Comparison of ENCODE assay signal across 25 mouse cellular contexts in the genomic region with DNA sequence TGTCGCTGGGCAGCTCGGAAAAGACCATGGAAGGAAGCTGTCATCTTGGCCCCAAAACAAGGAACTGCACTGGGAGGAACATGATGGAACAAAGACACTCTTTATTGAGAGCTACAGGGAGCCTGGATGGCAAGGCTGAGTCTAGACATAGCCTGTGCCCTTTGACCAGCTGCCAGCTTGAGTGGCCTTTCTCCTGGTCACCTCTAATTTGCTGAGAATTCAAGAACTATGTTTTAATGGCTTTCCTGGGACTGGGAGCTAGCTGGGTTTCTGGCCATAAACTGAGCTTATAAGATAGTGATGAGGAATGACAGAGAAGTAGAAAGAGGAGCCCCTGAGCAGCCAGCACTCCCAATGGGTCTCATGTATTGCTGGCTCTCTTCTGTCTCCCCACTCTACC. TPM values are rescaled to one million over a fixed set of nuclear protein-coding genes. Genes with fewer than 3 reads are reported as not detected.
DNase-seq lines count a peak whose midpoint lies in the region; TF ChIP-seq lines count a peak whose summit lies in the region.
"Had no signal": no experiment of that assay in that cellular context is flagged by ENCODE, and none has a peak within 500 bp of the region (broad histone marks: within the 10 kb centered on the region; RNA-seq: fewer than 3 reads in every experiment).

No protein-coding gene starts in this region.

- no peak overlapping the region for H3K4me3 ChIP-seq in kidney, adult 2 months (ENCODE audit: insufficient read depth, low read depth, low read length)
- H3K4me3 ChIP-seq in liver, adult 2 months (ENCODE audit: insufficient read depth, low read depth, low read length): no peak overlapping the region
- peak overlapping the region; percentile 34 for H3K4me3 ChIP-seq in small intestine, adult 2 months (ENCODE audit: low read depth, low read length)
- no peak overlapping the region for H3K4me3 ChIP-seq in embryonic facial prominence, embryonic 10.5 days
- H3K4me3 ChIP-seq: embryonic facial prominence, embryonic 15.5 days; erythroblast, embryonic 14.5 days; forebrain, embryonic 15.5 days; heart, embryonic 13.5 days; hindbrain, embryonic 12.5 days had no signal

- no peak for TF ChIP-seq CTCF in kidney, adult 2 months (conservative IDR thresholded peaks at IDR 0.05; ENCODE audit: insufficient read depth, insufficient read length, low read depth, low read length)
- TF ChIP-seq CTCF in liver, adult 2 months (IDR thresholded peaks at IDR 0.05; ENCODE audit: low read depth, low read length): no peak
- TF ChIP-seq CTCF in small intestine, adult 2 months (IDR thresholded peaks at IDR 0.05; ENCODE audit: extremely low read depth, insufficient read length, insufficient replicate concordance, low read depth, low read length): no peak

- WGBS in kidney, adult 2 months: 70% methylated on average over 2 of the region's 2 CpGs
- 85% methylated on average over 2 of the region's 2 CpGs for WGBS in liver, adult 2 months
- 26% methylated on average over 2 of the region's 2 CpGs for WGBS in small intestine, adult 2 months
- WGBS in embryonic facial prominence, embryonic 10.5 days: 52% methylated on average over 2 of the region's 2 CpGs

- H3K79me2 ChIP-seq in liver, adult 2 months (ENCODE audit: control insufficient read depth, insufficient read depth, low read length): peaks cover 8% of the 10 kb centered on the region; the same call in 1 of the 2 replicates

- H3K9ac ChIP-seq in liver, adult 2 months (ENCODE audit: low read depth, low read length): peak overlapping the region; percentile 38; the same call in 1 of the 2 replicates
- H3K9ac ChIP-seq: embryonic facial prominence, embryonic 15.5 days; forebrain, embryonic 15.5 days; heart, embryonic 13.5 days; hindbrain, embryonic 12.5 days had no signal

- peaks cover 3% of the 10 kb centered on the region for H3K36me3 ChIP-seq in kidney, adult 2 months (ENCODE audit: control insufficient read depth, insufficient read depth, low read length)
- H3K36me3 ChIP-seq in liver, adult 2 months (ENCODE audit: control insufficient read depth, insufficient read depth, low read length): no peaks in the 10 kb centered on the region
- H3K36me3 ChIP-seq in small intestine, adult 2 months (ENCODE audit: control insufficient read depth, insufficient read depth, low read length): peaks cover 31% of the 10 kb centered on the region
- H3K36me3 ChIP-seq in embryonic facial prominence, embryonic 10.5 days (replicated peaks): no peaks in the 10 kb centered on the region
- H3K36me3 ChIP-seq: embryonic facial prominence, embryonic 15.5 days; forebrain, embryonic 15.5 days; heart, embryonic 13.5 days; hindbrain, embryonic 12.5 days had no signal

- no peak for TF ChIP-seq POLR2A in kidney, adult 2 months (IDR thresholded peaks at IDR 0.05; ENCODE audit: low read depth, low read length)
- no peak for TF ChIP-seq POLR2A in liver, adult 2 months (IDR thresholded peaks at IDR 0.05; ENCODE audit: extremely low read depth, insufficient read depth, low read length)
- no peak for TF ChIP-seq POLR2A in small intestine, adult 2 months (IDR thresholded peaks at IDR 0.05; ENCODE audit: low read depth, low read length)

- peaks cover 37% of the 10 kb centered on the region for H3K4me1 ChIP-seq in kidney, adult 2 months (ENCODE audit: control insufficient read depth, insufficient read depth, low read length)
- H3K4me1 ChIP-seq in liver, adult 2 months (ENCODE audit: control insufficient read depth, insufficient read depth, low read length): peaks cover 37% of the 10 kb centered on the region
- peaks cover 29% of the 10 kb centered on the region for H3K4me1 ChIP-seq in small intestine, adult 2 months (ENCODE audit: control insufficient read depth, insufficient read depth, insufficient read length, low read length)
- peaks cover 29% of the 10 kb centered on the region for H3K4me1 ChIP-seq in embryonic facial prominence, embryonic 10.5 days
- H3K4me1 ChIP-seq: forebrain, embryonic 15.5 days had no signal

- peak; percentile 67 for DNase-seq in kidney, adult 2 months
- DNase-seq in kidney, adult 18-20 months: no peak
- DNase-seq in liver, adult 2 months (ENCODE audit: extremely low read depth, low read depth, low spot score): peak; percentile 52
- DNase-seq in liver (no peak), adipocyte (ENCODE audit: low spot score) (peak; percentile 34)
- no peak for DNase-seq in lung, adult 18-20 months
- no peak for DNase-seq in embryonic facial prominence, embryonic 10.5 days (ENCODE audit: low spot score)
- DNase-seq: adrenal gland, adult 2 months; adrenal gland, postnatal 25 days; cerebellum, adult 18-20 months; cerebellum, adult 9-11 months; cerebellum, postnatal 36 days; gastrocnemius, postnatal 36 days; heart, adult 11 months; heart, postnatal 36 days had no signal

- peak overlapping the region; percentile 81 for H3K27ac ChIP-seq in kidney, adult 2 months (ENCODE audit: insufficient read depth, low read depth, low read length)
- H3K27ac ChIP-seq in liver, adult 2 months (replicated peaks; ENCODE audit: insufficient read depth, low read depth, low read length): peak overlapping the region; percentile 94
- H3K27ac ChIP-seq in small intestine, adult 2 months (ENCODE audit: insufficient read depth, low read depth, low read length): peak overlapping the region; percentile 98
- H3K27ac ChIP-seq in embryonic facial prominence, embryonic 10.5 days (replicated peaks): no peak overlapping the region
- H3K27ac ChIP-seq: embryonic facial prominence, embryonic 15.5 days; forebrain, embryonic 15.5 days; heart, embryonic 13.5 days; hindbrain, embryonic 12.5 days had no signal

- no peaks in the 10 kb centered on the region for H3K9me3 ChIP-seq in embryonic facial prominence, embryonic 10.5 days
- H3K9me3 ChIP-seq: embryonic facial prominence, embryonic 15.5 days; forebrain, embryonic 15.5 days; heart, embryonic 13.5 days; hindbrain, embryonic 12.5 days had no signal

- no peaks in the 10 kb centered on the region for H3K27me3 ChIP-seq in kidney, adult 2 months (replicated peaks; ENCODE audit: control insufficient read depth, insufficient read depth, low read length)
- H3K27me3 ChIP-seq in liver, adult 2 months (ENCODE audit: control insufficient read depth, insufficient read depth, low read length): no peaks in the 10 kb centered on the region
- no peaks in the 10 kb centered on the region for H3K27me3 ChIP-seq in small intestine, adult 2 months (ENCODE audit: control insufficient read depth, insufficient read depth, low read length)
- H3K27me3 ChIP-seq in embryonic facial prominence, embryonic 10.5 days (replicated peaks; ENCODE audit: low read depth, poor library complexity, severe bottlenecking): peaks cover 36% of the 10 kb centered on the region
- H3K27me3 ChIP-seq: embryonic facial prominence, embryonic 15.5 days; forebrain, embryonic 15.5 days; Patski had no signal

RNA-seq across cellular contexts. Expression of gene Eps8l2, which starts 4.5 kb away (rescaled TPM):
- polyA plus RNA-seq in kidney, adult 2 months (2012; rRNA removed): 245 and 297 TPM in 2 replicates
- 17.4 and 38.5 TPM in 2 replicates for total RNA-seq in liver, adult 2 months (2014; rRNA removed)
- polyA plus RNA-seq in liver, adult 2 months (2012; rRNA removed): 80.9 and 117 TPM in 2 replicates
- 279 and 528 TPM in 2 replicates for polyA plus RNA-seq in small intestine, adult 2 months (2012; rRNA removed)
- polyA plus RNA-seq in embryonic facial prominence, embryonic 10.5 days (2016; fragmentation: Nextera tagmentation; extraction: Ambion mirVana): 12.1 and 13.0 TPM in 2 replicates
- total RNA-seq: MEL had no signal
- polyA plus RNA-seq: activated CD4-positive, CD25-positive, alpha-beta regulatory T cell, adult 4 months had no signal

RNA-seq across cellular contexts. Expression of gene Tmem80, which starts 15.7 kb away (rescaled TPM):
- polyA plus RNA-seq in kidney, adult 2 months (2012; rRNA removed): 53.7 and 61.4 TPM in 2 replicates
- 8.9 and 10.3 TPM in 2 replicates for total RNA-seq in liver, adult 2 months (2014; rRNA removed)
- 14.3 and 20.9 TPM in 2 replicates for polyA plus RNA-seq in liver, adult 2 months (2012; rRNA removed)
- polyA plus RNA-seq in small intestine, adult 2 months (2012; rRNA removed): 11.1 and 23.7 TPM in 2 replicates
- 44.9 and 49.0 TPM in 2 replicates for polyA plus RNA-seq in embryonic facial prominence, embryonic 10.5 days (2016; fragmentation: Nextera tagmentation; extraction: Ambion mirVana)

RNA-seq across cellular contexts. Expression of gene Deaf1, which starts 15.7 kb away (rescaled TPM):
- polyA plus RNA-seq in kidney, adult 2 months (2012; rRNA removed): 25.4 and 26.8 TPM in 2 replicates
- total RNA-seq in liver, adult 2 months (2014; rRNA removed): 3.1 and 5.8 TPM in 2 replicates
- 6.9 and 7.8 TPM in 2 replicates for polyA plus RNA-seq in liver, adult 2 months (2012; rRNA removed)
- polyA plus RNA-seq in small intestine, adult 2 months (2012; rRNA removed): 14.7 and 26.0 TPM in 2 replicates
- 57.9 and 65.0 TPM in 2 replicates for polyA plus RNA-seq in embryonic facial prominence, embryonic 10.5 days (2016; fragmentation: Nextera tagmentation; extraction: Ambion mirVana)

RNA-seq across cellular contexts. Expression of gene Taldo1, which starts 48.8 kb away (rescaled TPM):
- 321 and 366 TPM in 2 replicates for polyA plus RNA-seq in kidney, adult 2 months (2012; rRNA removed)
- 160 and 195 TPM in 2 replicates for total RNA-seq in liver, adult 2 months (2014; rRNA removed)
- polyA plus RNA-seq in liver, adult 2 months (2012; rRNA removed): 125 and 166 TPM in 2 replicates
- 191 and 473 TPM in 2 replicates for polyA plus RNA-seq in small intestine, adult 2 months (2012; rRNA removed)
- polyA plus RNA-seq in embryonic facial prominence, embryonic 10.5 days (2016; fragmentation: Nextera tagmentation; extraction: Ambion mirVana): 297 and 299 TPM in 2 replicates

RNA-seq across cellular contexts. Expression of gene Drd4, which starts 51.4 kb away (rescaled TPM):
- polyA plus RNA-seq in kidney, adult 2 months (2012; rRNA removed): 0.03 TPM in 1 of 2 replicates, not detected in the other
- not detected in 2 replicates for total RNA-seq in liver, adult 2 months (2014; rRNA removed)
- polyA plus RNA-seq in liver, adult 2 months (2012; rRNA removed): not detected in 2 replicates
- polyA plus RNA-seq in small intestine, adult 2 months (2012; rRNA removed): 0.04 and 0.30 TPM in 2 replicates
- 0.60 and 0.86 TPM in 2 replicates for polyA plus RNA-seq in embryonic facial prominence, embryonic 10.5 days (2016; fragmentation: Nextera tagmentation; extraction: Ambion mirVana)
- total RNA-seq: adrenal gland, postnatal 25 days; gastrocnemius, adult 8-10 months; gastrocnemius, postnatal 36 days; heart, postnatal 36 days; MEL had no signal
- polyA plus RNA-seq: activated CD4-positive, CD25-positive, alpha-beta regulatory T cell, adult 4 months; erythroblast, embryonic 14.5 days; heart, embryonic 13.5 days; Patski had no signal

Comparison
In these comparisons a context has a peak if more than half of its experiments do, and no peak if none do; other contexts are left out.
1. DNase-seq: peak in kidney, adult 2 months (single experiment), liver, adult 2 months (single experiment) and adipocyte (single experiment); none in kidney, adult 18-20 months (single experiment), liver (single experiment), lung, adult 18-20 months (0 of 2) and embryonic facial prominence, embryonic 10.5 days (single experiment).